Mouse (Mus musculus): Measurements from ENCODE around the gene Upf2. TPM values are rescaled to one million over a fixed set of nuclear protein-coding genes. Genes with fewer than 3 reads are reported as not detected.
A peak's percentile ranks its signal among the peaks of the same experiment; 100 is the strongest.
"Not testable (repeated sequence)": the region's sequence is repeated elsewhere in the genome, so short reads cannot be mapped to it uniquely, and the experiment has no call there.

Upf2 gene
- total RNA-seq, 2 experiments from 2014 or later: 19.4 to 20.5 TPM

GRCm38 (mm10) chr2:6071598-6072440, 120.5 kb downstream of the Upf2 start:
- DNase-seq: peak; percentile 41 to 53

GRCm38 (mm10) chr2:6072685-6073260, 121.5 kb downstream of the Upf2 start:
- DNase-seq: no peak

DNA sequence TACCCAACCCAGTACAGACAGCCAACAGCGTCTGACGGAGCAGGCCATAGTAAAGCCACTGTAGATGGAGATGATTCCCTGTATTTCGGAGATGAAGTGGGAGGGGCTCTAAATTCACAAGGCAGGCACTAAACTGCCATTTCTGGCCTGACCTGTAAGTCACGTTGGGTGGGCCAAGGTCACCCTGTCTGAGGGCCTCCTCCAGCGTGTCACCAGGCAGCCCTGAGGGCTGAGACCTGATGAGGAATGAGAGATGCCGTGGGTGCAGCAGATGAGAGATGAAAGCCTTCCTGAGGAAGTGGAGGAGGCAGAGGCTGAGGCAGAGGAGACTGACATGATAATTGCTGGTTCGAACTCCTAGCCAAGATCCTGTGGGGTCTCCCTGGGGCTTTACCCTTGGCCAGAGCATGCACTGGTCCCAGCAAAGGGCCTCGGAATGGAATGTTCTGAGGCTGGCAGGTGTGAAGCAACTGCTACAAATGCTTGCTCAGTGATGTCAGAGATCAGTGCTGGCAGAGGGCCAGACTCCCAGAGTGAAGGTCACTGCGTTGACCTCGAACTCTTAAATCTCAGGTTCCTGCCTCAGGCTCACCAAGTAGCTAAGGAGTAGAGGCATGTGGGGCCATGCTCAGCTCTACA, 123.7 kb downstream of the Upf2 start:
- peak; percentile 33 to 34 for DNase-seq

GRCm38 (mm10) chr2:6075530-6075896, 124.2 kb downstream of the Upf2 start:
- no peak for DNase-seq

- no peak for DNase-seq
These were observed 128.8 kb downstream of the Upf2 start for GRCm38 (mm10) chr2:6080037-6080436.

- no peak for DNase-seq
These were observed 129.8 kb downstream of the Upf2 start for GRCm38 (mm10) chr2:6081108-6081507.

DNA sequence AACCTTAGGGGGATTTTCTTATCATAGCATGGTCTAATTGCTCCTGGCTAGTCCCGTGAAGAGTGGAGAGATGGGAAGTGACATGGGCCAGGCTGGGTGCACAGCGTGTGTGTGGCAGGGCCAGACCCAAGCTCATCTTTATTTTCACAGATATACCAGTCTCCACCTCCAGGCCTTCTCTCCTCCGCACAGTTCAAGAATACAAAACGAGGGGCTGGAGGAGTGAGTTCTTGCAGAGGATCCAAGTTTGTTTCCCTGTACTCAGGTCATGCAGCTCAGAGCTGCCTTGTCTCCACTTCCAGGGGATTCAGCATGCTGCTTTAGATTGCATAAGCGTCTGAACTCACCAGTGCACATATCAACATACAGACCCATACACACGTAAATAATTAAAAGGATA, 131.3 kb downstream of the Upf2 start:
- no peak for DNase-seq

- DNase-seq: no peak
These were observed 132.4 kb downstream of the Upf2 start for GRCm38 (mm10) chr2:6083696-6084095.

GRCm38 (mm10) chr2:6085622-6086530, 134.6 kb downstream of the Upf2 start:
- DNase-seq: peak in 1 of 2 experiments; percentile 19

- peak in 1 of 2 experiments; percentile 21 for DNase-seq
These were observed 135.9 kb downstream of the Upf2 start for GRCm38 (mm10) chr2:6087151-6087550.

GRCm38 (mm10) chr2:6089941-6090340, 138.7 kb downstream of the Upf2 start:
- not testable (repeated sequence) for DNase-seq

DNA sequence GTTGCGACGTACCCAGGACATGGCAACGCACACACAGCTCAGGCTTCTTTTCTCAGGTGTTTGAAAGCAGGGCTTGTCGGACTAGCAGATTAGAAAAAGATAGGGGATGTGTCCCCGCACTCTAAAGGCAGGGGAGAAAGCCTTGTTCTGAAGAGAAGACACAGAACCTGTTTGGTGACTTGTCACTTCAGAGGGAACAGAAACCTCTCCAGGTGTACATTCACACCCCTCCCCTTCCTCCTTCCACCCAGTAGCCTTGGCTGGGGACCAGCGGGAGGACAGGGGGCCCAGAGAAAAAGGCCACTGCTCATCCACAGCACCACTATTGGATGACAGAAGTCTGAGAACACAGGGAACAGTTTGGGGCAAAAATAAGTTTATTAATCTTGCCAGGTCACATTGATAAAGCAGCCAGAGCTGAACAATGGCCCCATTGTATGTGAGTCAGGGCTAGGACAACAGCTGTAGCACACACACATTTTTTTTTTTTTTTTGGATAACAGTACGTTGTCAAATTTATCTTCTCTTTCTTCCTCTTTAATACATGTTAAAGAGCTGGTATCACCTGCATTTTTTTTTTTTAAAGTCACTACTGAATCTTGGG, 145.9 kb downstream of the Upf2 start:
- DNase-seq: no peak

DNA sequence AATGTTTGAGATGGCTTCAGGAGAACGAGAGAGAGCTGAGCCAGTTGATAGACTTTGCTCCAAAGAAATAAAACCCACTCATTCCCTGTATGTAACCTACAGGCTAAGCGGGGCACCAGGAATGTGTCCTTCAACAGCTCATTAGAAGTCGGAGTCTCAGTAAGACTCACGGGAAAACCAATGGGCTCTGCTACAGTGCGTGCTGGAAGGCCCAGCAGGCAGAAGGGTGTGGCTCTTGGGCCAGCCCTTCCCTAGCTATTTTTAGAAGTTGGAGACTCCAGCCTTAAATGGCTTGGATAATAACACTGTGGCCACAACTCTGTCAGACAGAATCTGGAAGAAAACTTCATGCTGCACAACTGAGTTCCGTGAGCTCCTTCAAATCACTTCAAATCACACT, 147.7 kb downstream of the Upf2 start:
- DNase-seq: peak; percentile 62 to 81

- DNase-seq: no peak
These were observed 148.2 kb downstream of the Upf2 start for GRCm38 (mm10) chr2:6099443-6099842.

- DNase-seq: no peak
These were observed 148.9 kb downstream of the Upf2 start for GRCm38 (mm10) chr2:6100027-6100749.

- no peak for DNase-seq
These were observed 149.5 kb downstream of the Upf2 start for GRCm38 (mm10) chr2:6100755-6101154.

- DNase-seq: no peak
These were observed 154.2 kb downstream of the Upf2 start for GRCm38 (mm10) chr2:6105437-6105836.

All from heart, adult 18-20 months (tissue).